Mouse (Mus musculus) cortical plate, adult 2 months (tissue): ENCODE data around the gene Siglec1.

ENCODE experiments used
- CTCF ChIP-seq: fragments of 200-500 bp; IDR thresholded peaks from 2 replicates; pipeline ENCODE4 v1.5.1; 2011; ENCODE audit warnings: mild to moderate bottlenecking, control low read depth, low read length; ENCODE audit not compliant: insufficient read depth; ENCODE audit errors: extremely low read depth
- POLR2A ChIP-seq: fragments of 200-500 bp; IDR thresholded peaks from 2 replicates; pipeline ENCODE4 v1.6.1; 2011; ENCODE audit warnings: mild to moderate bottlenecking, low read length, control low read depth; ENCODE audit not compliant: insufficient read depth; ENCODE audit errors: extremely low read depth

- TF ChIP-seq CTCF (no peak), POLR2A (no peak)
These were observed 45.7 kb upstream of the Siglec1 start for GRCm38 (mm10) chr2:131132111-131132888.
